ENCODE assay signal across 8 mouse cellular contexts in genomic region chr9:28891611-28892010, GRCm38 (mm10).
"Had no signal": no experiment of that assay in that cellular context is flagged by ENCODE, and none has a peak within 500 bp of the region (broad histone marks: within the 10 kb centered on the region; RNA-seq: fewer than 3 reads in every experiment).

No protein-coding gene starts in this region.

- DNase-seq: kidney, postnatal 25 days; layer of hippocampus, adult 9-11 months; liver; lung, adult 18-20 months; lung, postnatal 10 days; lung, postnatal 36 days; thymus, adult 18-20 months; thymus, postnatal 36 days had no signal
